Mouse (Mus musculus): Measurements from ENCODE around the gene Gap43.

DNA sequence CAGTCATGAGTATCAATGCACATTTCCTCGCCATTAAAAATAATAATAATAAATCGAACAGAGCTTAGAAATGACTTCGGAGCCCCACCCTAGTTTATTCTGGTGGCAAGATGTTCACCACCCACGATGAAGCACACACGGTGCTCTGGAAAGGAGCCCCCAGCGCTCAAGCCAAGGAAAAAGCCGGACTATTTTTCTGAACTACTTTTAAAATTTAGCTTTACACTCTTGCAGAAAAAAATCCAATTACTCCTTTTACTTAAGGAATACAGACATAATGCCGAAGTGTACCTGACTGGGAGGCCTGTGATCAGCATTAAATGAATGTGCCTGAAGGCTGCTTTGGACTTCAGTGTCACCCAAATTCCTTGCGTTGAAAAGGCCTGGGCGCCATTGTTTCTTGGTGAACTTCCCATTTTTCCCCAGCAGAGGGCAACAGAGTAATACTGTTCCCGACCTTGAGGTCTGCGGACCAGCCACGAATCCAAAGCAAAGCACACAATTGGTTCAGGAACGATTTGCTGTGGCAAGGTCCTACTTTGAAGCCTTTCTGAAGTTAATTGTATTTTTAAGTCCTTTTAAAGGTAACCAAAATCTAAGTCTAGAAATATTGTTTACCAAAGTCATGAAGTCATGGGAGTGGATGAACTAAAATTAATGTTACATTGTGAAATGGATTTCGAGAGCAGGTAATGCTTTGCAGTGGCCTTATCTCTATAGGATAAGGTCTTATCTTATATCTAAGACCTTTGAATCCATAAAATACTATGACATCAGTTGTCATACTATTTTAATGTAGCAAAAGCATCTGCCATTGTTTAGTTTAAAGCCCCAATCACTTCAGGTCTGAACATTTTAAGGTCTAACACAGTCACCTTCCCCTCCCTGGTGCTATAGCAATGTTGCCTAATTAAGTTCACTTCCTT is 64.0 kb downstream of the Gap43 start:
- TF ChIP-seq CTCF (IDR thresholded peaks at IDR 0.05; ENCODE audit: low read depth, low read length) (peak; percentile 82), POLR2A (IDR thresholded peaks at IDR 0.05; ENCODE audit: borderline replicate concordance, low read depth, low read length) (no peak)

Data from bone marrow macrophage, adult 2 months (primary cell).